Mouse (Mus musculus): ENCODE data around the gene Mip. TPM values are rescaled to one million over a fixed set of nuclear protein-coding genes. Genes with fewer than 3 reads are reported as not detected.
"Not testable (repeated sequence)": the region's sequence is repeated elsewhere in the genome, so short reads cannot be mapped to it uniquely, and the experiment has no call there.

Mip gene
- polyA plus RNA-seq, 1 experiment from 2014 or later, result 0.26 TPM

- Histone ChIP-seq H3K27me3 (no peaks in the 10 kb centered on the region), H3K4me3 (no peak overlapping the region), H3K36me3 (no peaks in the 10 kb centered on the region), H3K4me2 (no peak overlapping the region), H3K9me3 (no peaks in the 10 kb centered on the region), H3K27ac (no peak overlapping the region), H3K9ac (no peak overlapping the region), H3K4me1 (no peaks in the 10 kb centered on the region)
- 85% methylated on average over 4 of the region's 4 CpGs for WGBS
- no peak for ATAC-seq (ENCODE audit: insufficient number of reproducible peaks, low FRiP score, low TSS enrichment, low read depth)
These were observed 33.3 kb downstream of the Mip start for GRCm38 (mm10) chr10:128258953-128259352.

- Histone ChIP-seq H3K4me1 (no peaks in the 10 kb centered on the region), H3K4me3 (no peak overlapping the region)
- WGBS, result 82% methylated on average over 5 of the region's 5 CpGs
These were observed 34.3 kb downstream of the Mip start for GRCm38 (mm10) chr10:128259946-128260345.

GRCm38 (mm10) chr10:128260376-128260775, 34.7 kb downstream of the Mip start:
- H3K4me1 ChIP-seq; H3K27me3 ChIP-seq; ATAC-seq (ENCODE audit: insufficient number of reproducible peaks, low FRiP score, low TSS enrichment, low read depth); H3K4me2 ChIP-seq; H3K36me3 ChIP-seq; H3K9ac ChIP-seq; H3K27ac ChIP-seq; H3K9me3 ChIP-seq; H3K4me3 ChIP-seq: not testable (repeated sequence)
- 85% methylated on average over 7 of the region's 7 CpGs for WGBS

More at GRCm38 (mm10) chr10:128259946-128260345, 34.3 kb downstream of the Mip start:
- H3K4me2 ChIP-seq, result no peak overlapping the region
- H3K9me3 ChIP-seq, result no peaks in the 10 kb centered on the region
- ATAC-seq (ENCODE audit: insufficient number of reproducible peaks, low FRiP score, low TSS enrichment, low read depth), result no peak
- H3K36me3 ChIP-seq, result no peaks in the 10 kb centered on the region
- H3K9ac ChIP-seq, result no peak overlapping the region
- no peak overlapping the region for H3K27ac ChIP-seq
- no peaks in the 10 kb centered on the region for H3K27me3 ChIP-seq

GRCm38 (mm10) chr10:128262300-128262699, 36.7 kb downstream of the Mip start:
- no peaks in the 10 kb centered on the region for H3K36me3 ChIP-seq
- H3K9me3 ChIP-seq, result no peaks in the 10 kb centered on the region
- no peak overlapping the region for H3K4me2 ChIP-seq
- no peak overlapping the region for H3K9ac ChIP-seq
- no peak overlapping the region for H3K4me3 ChIP-seq
- 76% methylated on average over 22 of the region's 22 CpGs for WGBS
- ATAC-seq (ENCODE audit: insufficient number of reproducible peaks, low FRiP score, low TSS enrichment, low read depth), result no peak
- no peaks in the 10 kb centered on the region for H3K4me1 ChIP-seq
- no peak overlapping the region for H3K27ac ChIP-seq
- H3K27me3 ChIP-seq, result no peaks in the 10 kb centered on the region

- Histone ChIP-seq H3K4me1 (no peaks in the 10 kb centered on the region), H3K4me3 (no peak overlapping the region), H3K9ac (no peak overlapping the region), H3K27ac (no peak overlapping the region), H3K27me3 (no peaks in the 10 kb centered on the region), H3K4me2 (no peak overlapping the region), H3K9me3 (no peaks in the 10 kb centered on the region), H3K36me3 (no peaks in the 10 kb centered on the region)
- WGBS, result 74% methylated on average over 6 of the region's 6 CpGs
- ATAC-seq (ENCODE audit: insufficient number of reproducible peaks, low FRiP score, low TSS enrichment, low read depth), result no peak
These were observed 38.0 kb downstream of the Mip start for GRCm38 (mm10) chr10:128263393-128264310.

GRCm38 (mm10) chr10:128268371-128268770, 42.7 kb downstream of the Mip start, which contains the start of gene Apof:
TSS of gene Apof (plus strand) at chr10:128268671.
- Histone ChIP-seq H3K4me3 (no peak within 1 kb of the TSS), H3K27ac (no peak within 1 kb of the TSS), H3K9me3 (no peaks in the 10 kb centered on the region), H3K9ac (no peak within 1 kb of the TSS), H3K4me2 (no peak within 1 kb of the TSS), H3K27me3 (no peaks in the 10 kb centered on the region), H3K36me3 (no peaks in the 10 kb centered on the region), H3K4me1 (peaks cover 5% of the 10 kb centered on the region; the same call in 1 of the 2 replicates)
- ATAC-seq (ENCODE audit: insufficient number of reproducible peaks, low FRiP score, low TSS enrichment, low read depth), result no peak
- 73% methylated on average over 6 of the region's 6 CpGs for WGBS

- Histone ChIP-seq H3K4me1 (peaks cover 5% of the 10 kb centered on the region; the same call in 1 of the 2 replicates), H3K4me2 (peak overlapping the region; percentile 65; the same call in 1 of the 2 replicates), H3K27ac (no peak overlapping the region), H3K4me3 (peak overlapping the region; percentile 79; the same call in 1 of the 2 replicates), H3K36me3 (no peaks in the 10 kb centered on the region), H3K9me3 (no peaks in the 10 kb centered on the region), H3K9ac (no peak overlapping the region), H3K27me3 (no peaks in the 10 kb centered on the region)
- no peak for ATAC-seq (ENCODE audit: insufficient number of reproducible peaks, low FRiP score, low TSS enrichment, low read depth)
- 90% methylated on average over 16 of the region's 16 CpGs for WGBS
These were observed 43.7 kb downstream of the Mip start for GRCm38 (mm10) chr10:128269206-128269910.

- Histone ChIP-seq H3K27ac (peak within 1 kb of the TSS; percentile 75), H3K9ac (peak within 1 kb of the TSS; percentile 57), H3K36me3 (no peaks in the 10 kb centered on the region), H3K4me1 (peaks cover 5% of the 10 kb centered on the region; the same call in 1 of the 2 replicates), H3K9me3 (no peaks in the 10 kb centered on the region), H3K4me3 (peak within 1 kb of the TSS; percentile 79), H3K4me2 (peak within 1 kb of the TSS; percentile 65), H3K27me3 (no peaks in the 10 kb centered on the region)
- under 1% methylated on average over 43 of the region's 43 CpGs for WGBS
- peak; percentile 98 for ATAC-seq (ENCODE audit: insufficient number of reproducible peaks, low FRiP score, low TSS enrichment, low read depth)
These were observed 44.7 kb downstream of the Mip start, which contains the start of gene Stat2 for GRCm38 (mm10) chr10:128270287-128270841. TSS of gene Stat2 (plus strand) at chr10:128270559.

GRCm38 (mm10) chr10:128270866-128271265, 45.2 kb downstream of the Mip start:
- no peaks in the 10 kb centered on the region for H3K36me3 ChIP-seq
- peak overlapping the region; percentile 58 for H3K4me2 ChIP-seq
- peak overlapping the region; percentile 57 for H3K9ac ChIP-seq
- ATAC-seq (ENCODE audit: insufficient number of reproducible peaks, low FRiP score, low TSS enrichment, low read depth), result no peak
- H3K27me3 ChIP-seq, result no peaks in the 10 kb centered on the region
- peak overlapping the region; percentile 75; the same call in 1 of the 2 replicates for H3K27ac ChIP-seq
- 45% methylated on average over 7 of the region's 7 CpGs for whole genome bisulfite sequencing
- H3K4me1 ChIP-seq, result peaks cover 5% of the 10 kb centered on the region; the same call in 1 of the 2 replicates
- H3K9me3 ChIP-seq, result no peaks in the 10 kb centered on the region
- H3K4me3 ChIP-seq, result peak overlapping the region; percentile 79

GRCm38 (mm10) chr10:128271883-128272282, 46.2 kb downstream of the Mip start:
- Histone ChIP-seq H3K27ac (no peak overlapping the region), H3K9me3 (no peaks in the 10 kb centered on the region), H3K4me1 (peaks cover 5% of the 10 kb centered on the region; the same call in 1 of the 2 replicates), H3K36me3 (peaks cover 6% of the 10 kb centered on the region), H3K27me3 (no peaks in the 10 kb centered on the region), H3K4me2 (no peak overlapping the region), H3K9ac (no peak overlapping the region), H3K4me3 (no peak overlapping the region; the same call in 1 of the 2 replicates)
- WGBS, result 64% methylated on average over 2 of the region's 2 CpGs
- no peak for ATAC-seq (ENCODE audit: insufficient number of reproducible peaks, low FRiP score, low TSS enrichment, low read depth)

GRCm38 (mm10) chr10:128272819-128273439, 47.3 kb downstream of the Mip start:
- not testable (repeated sequence) for H3K9ac ChIP-seq; H3K4me2 ChIP-seq; H3K9me3 ChIP-seq; H3K27me3 ChIP-seq; H3K4me1 ChIP-seq; H3K4me3 ChIP-seq; H3K27ac ChIP-seq; ATAC-seq (ENCODE audit: insufficient number of reproducible peaks, low FRiP score, low TSS enrichment, low read depth)
- 83% methylated on average over 6 of the region's 7 CpGs for WGBS
- H3K36me3 ChIP-seq, result peaks cover 10% of the 10 kb centered on the region

All from limb, embryonic 15.5 days (tissue).